Mouse (Mus musculus): Measurements from ENCODE around the gene B3gnt6.

B3gnt6 gene

DNA sequence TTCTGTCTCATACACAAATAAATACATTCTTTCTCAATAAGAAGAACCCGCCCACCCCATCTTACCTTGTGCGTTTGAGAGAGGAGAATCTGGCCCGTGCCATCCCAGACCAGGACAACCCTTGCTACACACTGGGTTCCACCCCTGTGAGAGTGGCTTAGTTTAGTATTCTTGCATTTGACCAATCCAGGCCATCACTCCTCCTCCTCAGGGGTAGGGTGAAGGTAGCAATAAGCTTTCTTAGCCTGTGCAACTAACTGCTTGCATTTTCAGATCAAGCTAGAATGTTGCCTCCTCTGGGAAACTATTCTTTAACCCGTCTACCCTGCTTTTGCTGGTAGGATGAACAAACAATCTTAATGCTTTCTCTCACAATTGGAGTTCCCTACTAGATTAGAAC lies at the start of gene B3gnt6:
Gene B3gnt6 (minus strand): TSS at position 101 of the 400 bp plus-strand sequence.
- no peak for TF ChIP-seq GATA4 (IDR thresholded peaks at IDR 0.05; ENCODE audit: insufficient replicate concordance, low read length)

DNA sequence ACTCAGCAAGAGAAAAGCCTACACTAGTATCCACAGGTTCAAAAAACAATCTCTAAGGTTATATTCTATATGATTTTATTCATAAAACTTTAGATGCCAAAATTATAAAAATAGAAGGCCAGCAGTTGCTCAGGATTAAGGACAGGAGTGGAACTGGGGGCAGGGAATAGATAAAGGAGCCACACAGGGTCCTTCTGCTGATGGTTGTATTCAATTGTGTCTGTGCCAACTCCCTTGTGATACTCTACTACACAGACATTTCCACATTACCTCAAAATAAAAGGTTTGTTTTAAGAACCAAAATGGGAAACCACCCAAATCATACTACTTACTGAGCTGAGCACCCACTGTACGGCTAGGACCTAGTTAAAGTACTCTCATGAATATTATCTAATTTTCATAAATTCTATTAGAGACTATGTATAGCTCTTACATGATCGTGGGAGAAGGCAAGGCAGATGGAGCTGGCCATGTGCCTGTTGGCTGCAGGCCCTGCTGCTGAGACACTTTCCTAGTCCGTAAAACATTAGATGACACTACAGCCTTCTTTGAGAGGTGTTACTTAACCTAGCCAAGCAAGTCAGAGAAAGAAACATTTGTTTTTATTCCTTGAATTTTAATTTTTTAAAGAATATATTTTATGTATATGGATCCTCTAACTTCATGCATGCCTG lies 37.5 kb upstream of the B3gnt6 start:
- TF ChIP-seq GATA4 (IDR thresholded peaks at IDR 0.05; ENCODE audit: insufficient replicate concordance, low read length): no peak

DNA sequence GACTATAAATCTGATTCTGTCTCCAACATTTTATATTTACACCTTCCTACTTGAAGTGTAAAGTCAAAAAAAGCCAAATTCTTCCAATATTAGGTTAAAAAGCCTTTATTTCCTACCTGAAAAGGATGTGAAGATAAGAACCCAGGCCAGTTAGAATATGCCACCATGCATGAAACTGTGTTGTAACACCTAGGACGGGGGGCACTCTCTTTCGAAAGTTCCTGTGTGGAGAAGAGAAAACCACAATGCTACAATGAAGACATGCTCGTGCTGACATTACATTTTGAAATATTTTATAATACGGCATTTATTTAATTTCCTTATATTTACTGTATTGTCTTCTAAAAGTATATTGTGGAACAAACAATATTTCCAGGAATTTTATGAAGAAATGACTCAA lies 24.5 kb upstream of the B3gnt6 start:
- TF ChIP-seq GATA4 (IDR thresholded peaks at IDR 0.05; ENCODE audit: insufficient replicate concordance, low read length): no peak

DNA sequence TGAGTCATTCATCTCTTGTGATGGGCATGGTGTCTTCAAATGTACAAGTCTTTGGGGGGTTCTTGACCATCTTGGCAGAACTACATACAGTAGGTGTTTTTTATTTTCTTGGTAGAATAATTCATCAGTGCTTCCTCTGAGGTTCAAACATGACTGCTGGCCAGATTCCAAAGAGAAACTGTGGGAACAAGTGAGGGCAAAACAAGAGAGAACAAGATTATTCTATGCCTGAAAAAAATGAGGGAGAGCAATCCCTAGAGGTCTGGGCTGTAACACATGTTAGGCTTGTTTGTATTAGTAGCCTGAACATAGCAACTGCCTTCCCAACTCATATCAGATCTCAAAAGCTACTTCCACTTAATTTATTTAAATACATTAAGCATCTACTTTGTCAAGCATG lies 17.4 kb upstream of the B3gnt6 start:
- TF ChIP-seq GATA4 (IDR thresholded peaks at IDR 0.05; ENCODE audit: insufficient replicate concordance, low read length): no peak

DNA sequence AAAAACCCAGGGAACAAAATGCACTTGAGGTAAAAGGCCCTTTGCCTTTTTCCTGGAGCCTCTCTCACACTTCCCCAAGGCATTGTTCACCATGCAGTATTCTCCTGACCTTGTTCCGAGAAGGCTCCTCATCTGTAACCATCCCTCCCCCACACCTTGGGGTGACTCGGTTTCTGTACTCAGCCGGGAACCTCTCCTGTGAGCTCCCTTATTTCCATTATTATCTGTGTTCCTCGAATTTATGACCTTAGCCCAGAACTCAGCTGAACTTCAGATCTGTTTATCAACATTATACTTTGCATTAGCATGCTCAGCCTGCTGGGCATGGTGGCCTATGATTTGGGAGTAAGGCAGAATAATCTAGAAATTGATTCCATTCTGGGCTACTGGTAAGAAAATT lies 3.7 kb upstream of the B3gnt6 start:
- TF ChIP-seq GATA4 (IDR thresholded peaks at IDR 0.05; ENCODE audit: insufficient replicate concordance, low read length): no peak

DNA sequence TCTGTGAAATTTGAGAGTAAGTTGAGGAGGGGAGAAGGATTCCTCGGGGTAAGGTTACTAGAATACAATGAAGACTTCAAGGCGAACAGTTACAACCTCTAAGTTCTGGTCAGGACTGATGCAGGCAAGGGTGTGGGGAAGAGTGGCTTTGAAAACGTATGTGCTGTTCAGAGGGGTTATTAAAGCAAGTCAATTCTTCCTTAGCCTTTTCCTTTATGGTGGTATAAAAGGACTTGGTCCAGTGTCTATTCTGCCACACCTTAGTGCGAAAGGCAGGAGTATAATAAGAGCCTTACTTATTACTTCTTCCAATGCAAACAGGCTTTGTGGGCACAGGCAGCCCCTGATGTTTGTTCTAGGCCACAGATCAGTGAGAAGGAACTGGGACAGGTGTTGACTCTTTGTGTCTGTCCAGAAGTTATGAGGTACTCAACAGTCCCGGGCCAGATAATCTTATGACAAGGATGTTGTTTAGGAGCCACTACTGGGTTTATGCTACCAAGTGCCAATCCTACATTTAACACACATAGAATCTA lies 2.3 kb upstream of the B3gnt6 start:
- no peak for TF ChIP-seq GATA4 (IDR thresholded peaks at IDR 0.05; ENCODE audit: insufficient replicate concordance, low read length)

DNA sequence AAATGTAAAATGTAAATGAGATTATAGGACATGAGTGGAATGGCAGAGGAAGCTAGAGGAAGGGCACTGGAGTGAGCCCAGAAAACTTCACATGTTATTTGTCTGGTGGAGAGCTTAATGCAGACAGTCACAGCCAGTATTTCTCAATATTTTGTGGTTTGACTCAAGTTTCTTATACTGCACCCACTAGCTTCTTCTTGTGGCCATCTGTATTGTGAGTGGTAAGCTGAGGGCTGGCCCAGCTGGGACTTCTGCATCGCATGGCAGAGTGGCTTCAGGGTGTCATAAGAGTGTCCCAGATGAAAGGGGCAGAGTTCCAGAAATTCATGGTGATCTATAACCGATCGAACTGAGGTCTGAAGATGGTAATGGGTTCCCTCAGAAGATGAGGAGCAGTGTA lies 1.1 kb upstream of the B3gnt6 start:
- no peak for TF ChIP-seq GATA4 (IDR thresholded peaks at IDR 0.05; ENCODE audit: insufficient replicate concordance, low read length)

DNA sequence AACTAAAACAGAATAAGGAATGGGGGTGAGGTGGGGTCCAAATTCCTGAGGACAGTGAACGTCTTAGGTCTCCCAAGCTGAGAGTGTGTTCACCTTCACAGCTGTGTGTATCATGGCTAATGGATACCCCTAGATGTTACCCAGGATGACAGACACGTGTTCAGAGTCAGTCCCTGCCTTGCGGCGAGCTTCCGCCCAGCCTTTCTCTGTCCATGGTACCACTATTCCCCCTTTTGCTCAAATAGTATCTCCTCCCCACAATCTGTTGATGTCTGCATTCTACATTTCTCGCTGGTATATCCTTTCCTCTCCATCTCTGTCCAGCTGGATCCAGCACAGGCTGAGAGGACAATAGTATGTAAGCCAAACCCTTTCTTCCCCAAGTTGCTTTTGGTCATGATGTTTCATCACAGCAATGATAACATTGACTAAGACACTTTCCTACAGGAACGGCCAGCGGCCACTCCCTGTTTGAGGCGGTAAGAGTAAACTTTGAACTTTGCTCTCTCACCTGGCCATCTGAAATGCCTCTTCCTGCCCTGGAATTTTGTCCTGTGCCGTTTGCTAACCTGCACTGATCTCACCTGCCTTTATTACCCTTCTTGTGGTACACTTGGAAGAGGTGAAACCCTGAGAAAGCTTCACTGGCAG lies 4.0 kb downstream of the B3gnt6 start:
- no peak for TF ChIP-seq GATA4 (IDR thresholded peaks at IDR 0.05; ENCODE audit: insufficient replicate concordance, low read length)

DNA sequence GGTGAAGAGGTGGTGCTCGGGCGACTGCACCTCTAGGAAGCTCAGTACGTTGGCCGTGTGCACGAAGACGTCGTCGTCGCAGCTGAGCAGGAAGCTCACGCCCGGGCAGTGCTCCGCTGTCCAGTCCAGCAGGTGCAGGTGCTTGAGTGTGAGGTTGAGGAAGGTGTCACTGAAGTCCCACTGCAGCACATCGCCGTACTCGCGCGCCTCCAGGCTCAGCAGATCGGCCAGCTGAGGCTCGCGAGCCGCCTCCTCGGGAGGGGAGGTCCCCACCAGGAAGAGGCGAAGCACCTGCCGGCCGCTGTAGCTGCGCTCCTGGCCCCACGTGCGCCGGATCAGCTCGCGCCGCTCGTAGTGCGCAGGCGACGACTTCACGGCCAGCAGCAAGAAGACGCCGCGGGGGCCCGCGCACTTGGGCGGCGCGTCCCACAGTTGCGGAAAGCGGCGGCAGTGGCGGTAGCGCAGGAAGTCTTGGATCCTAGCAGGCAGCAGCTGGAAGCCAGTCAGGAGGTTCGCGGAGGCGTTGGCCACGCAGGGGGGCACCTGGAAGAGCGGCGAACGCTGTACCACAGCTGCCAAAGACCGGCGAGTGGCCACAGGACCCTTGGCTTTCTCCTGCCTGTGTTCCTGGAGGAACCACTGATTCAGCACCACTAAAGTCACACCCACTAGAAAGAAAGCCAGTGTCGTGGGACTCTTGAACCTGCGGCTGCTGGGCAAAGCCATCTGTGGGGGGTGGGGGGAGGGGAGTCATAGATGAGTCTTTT lies 5.1 kb downstream of the B3gnt6 start:
- no peak for TF ChIP-seq GATA4 (IDR thresholded peaks at IDR 0.05; ENCODE audit: insufficient replicate concordance, low read length)

DNA sequence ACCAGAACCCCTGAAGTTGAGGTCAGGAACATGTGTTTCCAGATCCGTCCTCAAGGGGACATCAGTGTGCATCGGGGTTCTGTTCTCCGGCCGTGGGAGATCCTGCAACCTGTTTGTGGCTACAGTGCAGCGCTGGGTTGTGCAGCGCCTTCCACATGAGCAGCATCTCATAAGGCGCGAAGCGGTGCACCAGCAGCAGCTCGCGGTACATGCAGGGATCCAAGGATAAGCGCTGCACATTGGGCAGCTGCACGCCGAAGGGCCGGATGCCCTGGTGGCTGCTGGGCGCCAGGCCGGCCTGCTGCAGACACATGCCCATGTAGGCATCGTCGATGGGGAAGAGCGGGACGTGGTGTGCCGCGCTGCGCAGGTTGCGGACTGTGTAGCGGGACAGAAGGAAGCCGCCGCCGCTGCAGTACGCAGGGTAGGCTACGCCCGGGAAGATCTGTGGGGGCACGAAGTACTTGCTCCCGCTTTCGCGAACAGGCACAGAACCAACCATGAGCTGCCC lies 5.7 kb downstream of the B3gnt6 start:
- TF ChIP-seq GATA4 (IDR thresholded peaks at IDR 0.05; ENCODE audit: insufficient replicate concordance, low read length): no peak

DNA sequence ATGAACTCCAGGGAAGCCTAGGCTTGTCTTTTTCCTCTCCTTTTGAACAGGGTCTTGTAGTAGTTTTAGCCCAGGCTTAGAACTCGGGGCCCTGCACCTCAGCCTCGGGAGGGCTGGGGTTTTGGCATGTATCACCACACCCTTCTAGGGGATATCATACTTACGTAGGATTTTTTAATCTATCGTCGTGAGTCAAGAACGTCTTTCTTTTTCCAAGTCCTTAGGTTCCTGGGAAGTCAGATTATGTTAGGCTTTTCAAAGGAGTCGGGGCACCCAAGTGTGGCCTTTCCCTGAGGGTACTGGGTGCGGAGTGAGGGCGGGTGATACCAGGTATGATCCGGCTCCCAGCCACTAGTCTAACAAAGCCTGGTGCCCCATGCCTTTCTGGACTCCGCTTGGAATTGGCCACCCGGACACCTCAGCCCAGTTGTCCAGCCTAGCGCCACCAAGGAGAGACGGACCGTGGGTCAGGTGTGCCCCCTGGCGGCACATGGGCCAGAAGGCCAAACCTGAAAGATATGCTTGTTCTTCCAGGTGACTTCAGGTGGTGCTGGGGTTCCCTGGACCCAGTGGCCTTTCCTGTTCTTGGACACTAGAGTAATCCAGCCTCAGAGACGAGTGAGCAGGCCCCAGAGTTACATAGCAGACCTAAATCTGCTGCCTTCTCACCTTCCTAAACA lies 7.6 kb downstream of the B3gnt6 start:
- TF ChIP-seq GATA4 (IDR thresholded peaks at IDR 0.05; ENCODE audit: insufficient replicate concordance, low read length): no peak

DNA sequence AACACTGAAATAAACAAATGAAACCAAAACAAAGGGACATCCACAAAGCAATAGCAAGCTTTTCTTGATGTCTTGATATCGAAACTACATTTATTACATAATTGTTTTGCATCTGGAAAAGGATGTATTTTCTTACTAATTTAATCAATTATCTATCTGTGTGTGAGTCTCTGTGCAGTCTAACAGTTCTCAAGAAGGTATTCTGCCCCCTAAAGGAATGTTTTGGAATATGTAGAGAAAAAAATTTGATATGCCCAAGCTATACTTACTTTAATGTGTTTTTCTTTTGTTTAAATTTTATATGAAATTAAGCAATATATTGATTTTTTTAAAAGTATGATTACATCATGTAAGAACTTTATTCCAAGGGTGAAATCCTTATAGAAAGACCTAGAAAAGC lies 8.7 kb downstream of the B3gnt6 start:
- no peak for TF ChIP-seq GATA4 (IDR thresholded peaks at IDR 0.05; ENCODE audit: insufficient replicate concordance, low read length)

DNA sequence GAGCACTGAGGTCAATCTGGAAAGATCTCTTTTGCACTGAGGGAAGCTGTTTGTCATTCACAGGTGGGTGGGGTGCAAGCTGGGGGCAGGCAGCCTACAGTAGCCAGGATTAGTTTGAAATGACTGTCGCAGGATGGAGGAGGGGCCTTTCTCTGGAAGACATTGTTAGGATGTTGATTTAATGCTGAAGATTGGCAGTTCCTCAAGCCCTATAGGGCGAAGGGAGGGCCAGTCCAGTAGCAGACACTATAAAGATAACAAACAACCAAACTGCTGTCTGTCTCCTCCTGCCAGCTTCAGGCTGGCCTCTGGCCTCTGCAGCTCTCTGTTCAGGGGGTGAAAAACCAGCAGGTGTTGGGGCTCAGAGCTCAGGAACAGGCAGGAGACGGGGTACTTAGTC lies 9.5 kb downstream of the B3gnt6 start:
- no peak for TF ChIP-seq GATA4 (IDR thresholded peaks at IDR 0.05; ENCODE audit: insufficient replicate concordance, low read length)

DNA sequence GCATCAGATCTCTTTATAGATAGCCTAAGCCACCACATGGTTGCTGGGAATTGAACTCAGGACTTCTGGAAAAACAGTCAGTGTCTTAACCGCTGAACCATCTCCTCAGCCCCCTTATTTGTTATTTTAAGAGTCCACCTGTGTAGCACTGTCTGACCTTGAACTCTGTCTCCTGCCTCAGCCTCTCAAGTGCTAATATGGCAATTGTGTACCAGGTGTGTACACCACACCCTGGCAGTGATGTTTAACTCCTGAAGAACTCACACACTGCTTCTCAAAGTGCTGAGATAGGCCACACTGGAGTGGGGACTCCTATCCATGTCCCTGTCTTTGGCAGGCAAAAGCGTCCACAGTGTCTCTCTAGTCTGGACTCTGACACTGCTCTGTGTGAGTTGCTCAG lies 10.6 kb downstream of the B3gnt6 start:
- TF ChIP-seq GATA4 (IDR thresholded peaks at IDR 0.05; ENCODE audit: insufficient replicate concordance, low read length): no peak

DNA sequence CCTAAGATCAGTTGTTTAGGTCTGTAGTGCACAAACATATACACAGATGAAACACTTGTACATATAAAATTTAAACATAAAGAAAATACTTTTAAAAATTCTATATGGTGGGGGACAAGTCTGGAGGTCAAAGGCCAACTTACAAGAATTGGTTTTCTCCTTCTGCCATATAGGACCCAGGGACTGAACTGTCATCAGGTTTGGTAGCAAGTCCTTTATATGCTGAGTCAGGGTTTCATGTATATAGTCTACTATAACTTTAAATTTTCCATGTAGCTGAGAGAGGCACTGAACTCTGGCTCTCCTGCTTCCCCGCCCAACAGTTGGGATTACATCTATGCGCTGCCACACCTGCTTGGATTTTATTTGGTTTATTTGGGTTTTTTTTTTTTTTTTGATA lies 11.0 kb downstream of the B3gnt6 start:
- no peak for TF ChIP-seq GATA4 (IDR thresholded peaks at IDR 0.05; ENCODE audit: insufficient replicate concordance, low read length)

Measured in liver, adult (tissue).